Mouse (Mus musculus): ENCODE data around the gene Uvrag.

- TF ChIP-seq POLR2A (IDR thresholded peaks at IDR 0.05; ENCODE audit: low read depth, low read length) (no peak), CTCF (IDR thresholded peaks at IDR 0.05; ENCODE audit: extremely low read depth, insufficient read depth, insufficient read length, insufficient replicate concordance) (peak; percentile 61; the same call in 1 of the 2 replicates)
Observed at GRCm38 (mm10) chr7:98836646-98837045, 304.3 kb downstream of the Uvrag start.
